Mouse (Mus musculus) forebrain, embryonic 14.5 days (tissue): ENCODE measurements at regions not wholly inside any gene's neighbourhood (a gene's known extent, or its start where the extent isn't known, plus 50 kb on each side); places are given as distances from the start of the nearest gene placed in this dataset.

Experiments
- ATAC-seq: fragments of 200-750 bp; cut with Nextera tagmentation; 2 replicates; pipeline ENCODE4 v1.8.0; 2017; ENCODE audit warnings: mild to moderate bottlenecking, moderate library complexity
- DNase-seq: peaks from one replicate; pipeline ENCODE4 v3.0.0-alpha.2; 2015; ENCODE audit warnings: low spot score
- H3K27ac ChIP-seq: fragments of 300-500 bp; sonication (generic); 2 replicates; pipeline ENCODE4 v1.5.1; 2014; ENCODE audit warnings: low read depth, mild to moderate bottlenecking, control low read depth, low read length, moderate library complexity
- H3K27me3 ChIP-seq: fragments of 300-500 bp; sonication (generic); replicated peaks from 2 replicates; pipeline ENCODE4 v1.6.1; 2014; ENCODE audit warnings: low read length, control low read depth, mixed read lengths; ENCODE audit not compliant: control insufficient read depth, insufficient read depth
- H3K36me3 ChIP-seq: fragments of 300-500 bp; sonication (generic); 2 replicates; pipeline ENCODE4 v1.6.1; 2014; ENCODE audit warnings: low read length, control low read depth; ENCODE audit not compliant: control insufficient read depth, insufficient read depth
- H3K4me1 ChIP-seq: fragments of 300-500 bp; sonication (generic); 2 replicates; pipeline ENCODE4 v1.6.1; 2014; ENCODE audit warnings: antibody characterized with exemption, low read length, control low read depth; ENCODE audit not compliant: control insufficient read depth, insufficient read depth
- H3K4me2 ChIP-seq: fragments of 300-500 bp; sonication (generic); 2 replicates; pipeline ENCODE4 v1.6.1; 2014; ENCODE audit warnings: mild to moderate bottlenecking, control low read depth, low read length
- H3K4me3 ChIP-seq: fragments of 300-500 bp; sonication (generic); 2 replicates; pipeline ENCODE4 v1.5.1; 2014; ENCODE audit warnings: low read depth, low read length, control low read depth
- H3K9ac ChIP-seq: fragments of 300-500 bp; sonication (generic); 2 replicates; pipeline ENCODE4 v1.6.1; 2014; ENCODE audit warnings: mild to moderate bottlenecking, low read length, control low read depth, moderate library complexity
- H3K9me3 ChIP-seq: fragments of 300-500 bp; sonication (generic); replicated peaks from 2 replicates; pipeline ENCODE4 v1.6.1; 2016; ENCODE audit warnings: low read length, control low read depth, mixed read lengths; ENCODE audit not compliant: control insufficient read depth
- WGBS: fragments of 180-500 bp; shearing (Covaris S2); extraction: QIAGEN DNeasy Blood & Tissue Kit; methylation state at CpG from one replicate; pipeline ENCODE4 v1.1.7; 2014; 5-methylcytosine and 5-hydroxymethylcytosine counted together

DNA sequence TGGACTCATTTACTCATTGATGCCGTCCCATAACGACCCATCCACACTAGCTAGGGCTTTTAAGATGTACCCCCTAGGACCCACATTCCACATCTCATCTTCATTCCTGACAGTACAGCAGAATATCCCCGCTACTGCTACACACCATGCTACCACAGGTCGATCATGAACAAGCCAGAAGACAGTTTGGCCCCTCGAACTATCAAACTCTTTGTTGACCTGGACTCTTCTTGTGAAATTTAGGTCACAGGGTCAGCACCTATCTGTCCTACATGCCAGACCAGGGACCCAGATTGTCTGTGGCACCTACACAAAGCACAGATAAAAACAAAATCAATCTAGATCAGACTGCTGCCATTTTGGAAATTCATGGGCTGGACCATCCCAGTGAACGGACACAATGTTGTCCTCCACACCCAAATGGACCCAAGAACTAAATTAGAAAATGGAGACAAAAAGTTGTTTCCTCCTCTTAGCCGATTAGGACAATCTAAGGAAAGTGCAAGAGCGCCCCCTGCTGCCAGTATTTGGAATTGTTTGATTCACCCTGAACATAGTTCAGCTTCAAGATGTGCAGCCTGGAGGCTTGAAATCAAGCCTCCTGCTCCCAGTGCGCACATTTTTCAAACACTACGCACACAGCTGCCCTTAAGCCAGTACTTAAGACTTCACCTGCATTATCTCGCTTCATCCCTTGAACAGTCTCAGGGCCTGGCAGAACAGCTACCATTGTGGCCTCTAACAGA, 192.6 kb downstream of the Gsdmc2 start:
- ATAC-seq: peak; percentile 81
- DNase-seq: peak; percentile 90
- 38% methylated on average over 11 of the region's 11 CpGs for WGBS

DNA sequence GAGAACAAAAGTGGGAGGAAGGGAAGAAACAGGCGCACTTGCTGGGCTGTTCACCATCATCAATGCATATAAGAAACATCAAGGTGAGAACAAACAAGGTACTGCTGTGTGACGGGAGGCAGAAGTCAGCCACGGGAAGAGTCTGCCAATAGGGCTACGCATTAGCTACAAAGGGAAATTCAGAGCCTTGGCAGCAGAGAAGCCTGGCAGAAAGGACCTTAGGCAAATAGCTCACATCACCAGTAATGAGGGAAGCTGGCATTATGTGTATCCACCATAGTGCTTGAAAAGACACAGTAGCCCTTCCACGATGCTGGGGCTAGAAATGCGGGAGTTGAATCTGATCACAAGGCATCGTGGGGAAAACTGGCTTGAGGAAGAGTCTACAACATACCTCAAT, 193.9 kb downstream of the Gsdmc2 start:
- H3K9me3 ChIP-seq: no peaks in the 10 kb centered on the region
- no peak overlapping the region for H3K9ac ChIP-seq
- H3K4me1 ChIP-seq: no peaks in the 10 kb centered on the region
- H3K4me2 ChIP-seq: no peak overlapping the region
- H3K4me3 ChIP-seq: no peak overlapping the region
- peak; percentile 76 for DNase-seq
- ATAC-seq: peak; percentile 27; the same call in 1 of the 2 replicates
- H3K27me3 ChIP-seq: no peaks in the 10 kb centered on the region
- no peaks in the 10 kb centered on the region for H3K36me3 ChIP-seq
- 33% methylated on average over 7 of the region's 7 CpGs for WGBS
- no peak overlapping the region for H3K27ac ChIP-seq

More for the DNA sequence above, 192.6 kb downstream of the Gsdmc2 start:
- H3K9ac ChIP-seq: no peak overlapping the region
- no peaks in the 10 kb centered on the region for H3K4me1 ChIP-seq
- H3K4me3 ChIP-seq: no peak overlapping the region
- no peaks in the 10 kb centered on the region for H3K27me3 ChIP-seq
- H3K4me2 ChIP-seq: no peak overlapping the region
- H3K36me3 ChIP-seq: no peaks in the 10 kb centered on the region
- no peaks in the 10 kb centered on the region for H3K9me3 ChIP-seq
- H3K27ac ChIP-seq: no peak overlapping the region

DNA sequence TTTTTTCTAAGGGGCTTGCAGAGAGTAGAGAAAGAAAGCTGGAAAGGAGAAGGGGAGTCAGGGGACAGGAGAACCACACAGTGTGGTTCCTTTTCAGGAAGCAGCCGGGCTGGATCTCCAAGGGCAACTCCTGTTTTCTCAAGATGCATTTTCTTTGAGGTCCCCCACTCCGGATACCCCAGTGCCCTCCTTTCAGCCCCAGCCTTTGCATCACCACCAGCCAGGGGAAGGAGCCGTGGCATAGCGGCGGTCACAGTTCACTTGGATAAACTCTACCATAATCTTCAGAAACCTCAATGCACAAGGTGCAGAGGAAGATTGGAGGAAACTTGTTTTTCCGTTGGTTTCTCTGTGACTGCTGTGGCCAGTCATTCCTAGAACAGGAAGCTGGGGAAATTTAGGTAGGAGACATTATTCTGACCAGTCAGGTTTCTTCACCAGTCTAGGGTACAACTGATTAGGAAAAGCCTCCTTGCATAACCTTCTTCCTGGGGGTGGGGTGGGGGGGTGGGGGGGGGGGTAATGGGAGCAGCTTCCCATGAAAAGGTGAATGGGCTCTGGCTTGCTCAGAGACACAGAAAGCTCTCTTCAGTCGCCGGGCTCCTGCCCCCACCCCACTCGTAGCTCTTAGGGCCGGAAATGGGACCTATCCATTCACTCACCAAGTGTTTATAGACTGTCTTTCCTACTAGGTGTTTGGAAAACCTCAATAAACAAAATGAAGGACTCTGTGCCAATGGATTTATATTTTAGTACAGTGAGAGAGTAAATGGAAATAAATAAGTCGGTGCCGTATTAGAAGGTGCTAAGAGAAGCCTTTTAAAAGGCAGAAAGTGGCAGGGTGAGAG, 196.6 kb downstream of the Gsdmc2 start:
- Histone ChIP-seq H3K27ac (no peak overlapping the region), H3K4me1 (no peaks in the 10 kb centered on the region), H3K27me3 (no peaks in the 10 kb centered on the region), H3K9ac (no peak overlapping the region), H3K9me3 (no peaks in the 10 kb centered on the region), H3K4me3 (no peak overlapping the region), H3K36me3 (no peaks in the 10 kb centered on the region), H3K4me2 (no peak overlapping the region)
- WGBS: 84% methylated on average over 12 of the region's 12 CpGs
- ATAC-seq (no peak), DNase-seq (no peak)

GRCm38 (mm10) chr15:63624814-63625213, 220.2 kb downstream of the Gsdmc2 start:
- H3K4me3 ChIP-seq: no peak overlapping the region
- no peaks in the 10 kb centered on the region; the same call in 1 of the 2 replicates for H3K4me1 ChIP-seq
- H3K9ac ChIP-seq: no peak overlapping the region
- H3K27me3 ChIP-seq: no peaks in the 10 kb centered on the region
- ATAC-seq: no peak
- H3K4me2 ChIP-seq: no peak overlapping the region
- H3K9me3 ChIP-seq: no peaks in the 10 kb centered on the region
- H3K27ac ChIP-seq: no peak overlapping the region
- no peaks in the 10 kb centered on the region for H3K36me3 ChIP-seq
- DNase-seq: no peak

DNA sequence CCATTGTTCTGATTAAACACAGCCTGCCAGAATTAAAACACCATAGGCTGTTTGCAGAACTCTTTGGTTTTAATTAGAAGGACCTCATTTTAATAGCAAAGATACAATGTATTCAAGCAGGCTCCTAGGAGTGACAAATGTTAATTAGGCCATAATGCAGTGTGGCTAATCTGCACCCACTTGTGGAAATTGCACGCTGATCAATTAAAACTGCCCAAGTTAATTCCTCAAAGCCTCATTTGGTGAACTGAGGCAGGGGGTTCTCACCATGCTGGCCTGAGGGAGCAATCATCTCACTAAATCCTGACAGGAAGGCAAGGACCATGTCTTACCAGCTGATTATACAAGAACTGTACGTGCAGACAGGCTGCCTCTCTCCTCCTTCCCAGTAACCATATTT, 220.7 kb downstream of the Gsdmc2 start:
- Histone ChIP-seq H3K4me2 (no peak overlapping the region), H3K9me3 (no peaks in the 10 kb centered on the region), H3K27me3 (no peaks in the 10 kb centered on the region), H3K4me3 (no peak overlapping the region), H3K36me3 (no peaks in the 10 kb centered on the region), H3K27ac (no peak overlapping the region), H3K4me1 (no peaks in the 10 kb centered on the region; the same call in 1 of the 2 replicates), H3K9ac (no peak overlapping the region)
- ATAC-seq (peak; percentile 72), DNase-seq (peak; percentile 62)
- 4% methylated on average over 2 of the region's 2 CpGs for WGBS

- Histone ChIP-seq H3K36me3 (no peaks in the 10 kb centered on the region), H3K4me2 (no peak overlapping the region), H3K4me3 (no peak overlapping the region), H3K27ac (no peak overlapping the region), H3K9me3 (no peaks in the 10 kb centered on the region), H3K4me1 (no peaks in the 10 kb centered on the region), H3K9ac (no peak overlapping the region), H3K27me3 (no peaks in the 10 kb centered on the region)
- DNase-seq (no peak), ATAC-seq (no peak)
- 81% methylated on average over 8 of the region's 8 CpGs for WGBS
Measured at GRCm38 (mm10) chr15:63616506-63617208, 228.3 kb downstream of the Gsdmc2 start.

- no peak overlapping the region for H3K4me3 ChIP-seq
- no peaks in the 10 kb centered on the region for H3K27me3 ChIP-seq
- no peaks in the 10 kb centered on the region for H3K9me3 ChIP-seq
- H3K9ac ChIP-seq: no peak overlapping the region
- ATAC-seq (no peak), DNase-seq (no peak)
- H3K27ac ChIP-seq: no peak overlapping the region
- no peaks in the 10 kb centered on the region for H3K4me1 ChIP-seq
- whole genome bisulfite sequencing: 83% methylated on average over 2 of the region's 2 CpGs
- no peaks in the 10 kb centered on the region for H3K36me3 ChIP-seq
- no peak overlapping the region for H3K4me2 ChIP-seq
Measured at GRCm38 (mm10) chr15:63614191-63614590, 230.8 kb downstream of the Gsdmc2 start.

GRCm38 (mm10) chr15:63613120-63613519, 231.9 kb downstream of the Gsdmc2 start:
- DNase-seq (no peak), ATAC-seq (no peak)
- H3K27ac ChIP-seq: no peak overlapping the region
- H3K4me3 ChIP-seq: no peak overlapping the region
- no peaks in the 10 kb centered on the region for H3K9me3 ChIP-seq
- H3K36me3 ChIP-seq: no peaks in the 10 kb centered on the region
- H3K27me3 ChIP-seq: no peaks in the 10 kb centered on the region
- no peak overlapping the region for H3K4me2 ChIP-seq
- 78% methylated on average over 1 of the region's 1 CpGs for WGBS
- H3K4me1 ChIP-seq: no peaks in the 10 kb centered on the region
- H3K9ac ChIP-seq: no peak overlapping the region
